Mouse (Mus musculus): Measurements from ENCODE around the gene Slx4. TPM values are rescaled to one million over a fixed set of nuclear protein-coding genes. Genes with fewer than 3 reads are reported as not detected.

Slx4 gene
- polyA plus RNA-seq (2016; fragmentation: Nextera tagmentation; extraction: Ambion mirVana) = 29.9 and 30.3 TPM in 2 replicates

- H3K9ac ChIP-seq (replicated peaks) = peak within 1 kb of the TSS; percentile 76
- peaks cover 14% of the 10 kb centered on the region for H3K4me1 ChIP-seq
- H3K27ac ChIP-seq (replicated peaks) = peak within 1 kb of the TSS; percentile 83
- H3K4me2 ChIP-seq (replicated peaks) = peak within 1 kb of the TSS; percentile 73
- no peaks in the 10 kb centered on the region; the same call in 1 of the 2 replicates for H3K27me3 ChIP-seq
- H3K9me3 ChIP-seq = no peaks in the 10 kb centered on the region
- peak; percentile 98 for ATAC-seq (ENCODE audit: low FRiP score, low read depth)
- H3K36me3 ChIP-seq = peaks cover 28% of the 10 kb centered on the region
- WGBS = under 1% methylated on average over 58 of the region's 58 CpGs
- H3K4me3 ChIP-seq = peak within 1 kb of the TSS; percentile 63
Measured at GRCm38 (mm10) chr16:4003489-4004398, at the start of gene Slx4. Slx4 (minus strand) TSS chr16:4003770.

DNA sequence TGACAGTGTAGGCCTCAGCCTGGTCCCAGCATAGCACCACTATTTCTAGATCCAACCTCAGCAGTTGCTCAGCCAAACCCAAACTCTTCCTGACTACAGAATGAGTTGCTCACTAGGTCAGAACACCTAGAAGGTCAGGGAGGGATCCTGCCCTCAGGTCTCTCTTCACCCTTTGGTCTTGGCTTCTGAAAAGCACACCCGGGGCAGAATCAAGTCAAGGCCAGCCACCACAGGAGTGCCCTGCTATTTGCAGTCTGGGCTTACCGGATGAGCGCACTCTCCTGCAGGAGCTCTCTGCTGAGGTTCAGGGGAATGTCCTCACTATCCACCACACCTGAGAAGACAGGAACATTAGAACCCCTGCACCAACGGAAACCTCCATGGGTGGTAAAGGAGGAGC is 49.0 kb upstream of the Slx4 start:
- no peak overlapping the region for H3K4me3 ChIP-seq
- H3K36me3 ChIP-seq = peaks cover 69% of the 10 kb centered on the region
- H3K4me2 ChIP-seq (replicated peaks) = no peak overlapping the region
- no peaks in the 10 kb centered on the region for H3K4me1 ChIP-seq
- no peak overlapping the region for H3K9ac ChIP-seq (replicated peaks)
- no peak overlapping the region for H3K27ac ChIP-seq (replicated peaks)
- ATAC-seq (ENCODE audit: low FRiP score, low read depth) = no peak
- H3K9me3 ChIP-seq = no peaks in the 10 kb centered on the region
- WGBS = 91% methylated on average over 4 of the region's 4 CpGs
- no peaks in the 10 kb centered on the region for H3K27me3 ChIP-seq

GRCm38 (mm10) chr16:4045524-4045923 is 42.0 kb upstream of the Slx4 start:
- WGBS = 81% methylated on average over 4 of the region's 4 CpGs
- no peak for ATAC-seq (ENCODE audit: low FRiP score, low read depth)
- H3K27me3 ChIP-seq = no peaks in the 10 kb centered on the region

GRCm38 (mm10) chr16:4044093-4044492 is 40.5 kb upstream of the Slx4 start:
- Histone ChIP-seq H3K27me3 (no peaks in the 10 kb centered on the region), H3K9me3 (no peaks in the 10 kb centered on the region), H3K4me2 (replicated peaks) (no peak overlapping the region), H3K27ac (replicated peaks) (no peak overlapping the region), H3K36me3 (peaks cover 66% of the 10 kb centered on the region), H3K4me3 (no peak overlapping the region), H3K4me1 (no peaks in the 10 kb centered on the region), H3K9ac (replicated peaks) (no peak overlapping the region)
- 93% methylated on average over 2 of the region's 2 CpGs for WGBS
- no peak for ATAC-seq (ENCODE audit: low FRiP score, low read depth)

More at GRCm38 (mm10) chr16:4045524-4045923, 42.0 kb upstream of the Slx4 start:
- no peaks in the 10 kb centered on the region for H3K9me3 ChIP-seq
- H3K4me2 ChIP-seq (replicated peaks) = no peak overlapping the region
- no peak overlapping the region for H3K4me3 ChIP-seq
- H3K9ac ChIP-seq (replicated peaks) = no peak overlapping the region
- no peak overlapping the region for H3K27ac ChIP-seq (replicated peaks)
- peaks cover 63% of the 10 kb centered on the region for H3K36me3 ChIP-seq
- no peaks in the 10 kb centered on the region for H3K4me1 ChIP-seq

DNA sequence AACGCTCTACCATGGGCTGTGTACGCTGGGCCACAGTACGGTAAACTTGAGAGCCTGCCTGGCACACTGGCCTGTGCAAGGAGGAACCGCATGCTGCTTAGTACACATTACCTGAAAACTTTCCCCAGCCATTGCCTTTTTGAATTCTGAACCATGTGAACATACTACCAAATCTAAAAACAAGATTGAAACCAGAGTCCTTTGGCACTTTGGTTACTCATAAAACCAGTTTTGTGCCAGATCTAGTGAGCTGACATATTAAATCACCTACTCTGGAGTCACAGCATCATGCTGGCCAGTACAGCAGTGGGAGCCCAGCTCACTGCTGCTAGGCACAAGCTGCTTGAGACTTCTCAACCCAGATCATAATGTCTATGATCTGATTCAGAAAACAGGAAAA is 38.1 kb upstream of the Slx4 start:
- no peak overlapping the region for H3K4me2 ChIP-seq (replicated peaks)
- no peak overlapping the region for H3K27ac ChIP-seq (replicated peaks)
- no peaks in the 10 kb centered on the region for H3K4me1 ChIP-seq
- no peak overlapping the region for H3K9ac ChIP-seq (replicated peaks)
- no peak for ATAC-seq (ENCODE audit: low FRiP score, low read depth)
- no peaks in the 10 kb centered on the region for H3K27me3 ChIP-seq
- H3K9me3 ChIP-seq = no peaks in the 10 kb centered on the region
- WGBS = 93% methylated on average over 4 of the region's 4 CpGs
- no peak overlapping the region for H3K4me3 ChIP-seq
- H3K36me3 ChIP-seq = peaks cover 73% of the 10 kb centered on the region

DNA sequence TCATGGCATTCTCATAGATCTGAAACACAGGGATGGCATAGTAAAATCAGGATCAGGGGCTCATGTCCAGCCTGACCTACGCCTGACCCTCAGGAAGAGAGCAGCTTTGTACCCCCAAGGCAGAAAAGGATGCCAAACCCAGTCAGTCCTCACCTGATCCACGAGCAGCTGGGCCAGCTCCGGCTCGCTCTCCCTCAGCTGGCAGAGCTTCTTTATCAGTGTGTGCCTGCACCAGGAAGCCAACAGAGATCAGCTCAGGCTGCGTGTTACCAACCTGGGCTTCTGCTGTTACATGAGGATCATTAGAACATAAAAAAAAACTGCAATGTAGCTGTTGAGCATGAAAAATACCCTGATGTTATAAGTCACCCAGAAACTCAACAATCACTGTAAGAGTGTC is 36.6 kb upstream of the Slx4 start:
- no peak overlapping the region for H3K27ac ChIP-seq (replicated peaks)
- ATAC-seq (ENCODE audit: low FRiP score, low read depth) = no peak
- no peak overlapping the region for H3K4me3 ChIP-seq

GRCm38 (mm10) chr16:4037690-4038089 is 34.1 kb upstream of the Slx4 start:
- H3K9me3 ChIP-seq = no peaks in the 10 kb centered on the region
- peaks cover 45% of the 10 kb centered on the region for H3K36me3 ChIP-seq
- no peak overlapping the region for H3K4me2 ChIP-seq (replicated peaks)
- H3K27ac ChIP-seq (replicated peaks) = no peak overlapping the region
- no peaks in the 10 kb centered on the region for H3K27me3 ChIP-seq
- ATAC-seq (ENCODE audit: low FRiP score, low read depth) = no peak
- WGBS = 93% methylated on average over 7 of the region's 7 CpGs
- no peak overlapping the region for H3K9ac ChIP-seq (replicated peaks)
- H3K4me3 ChIP-seq = no peak overlapping the region
- no peaks in the 10 kb centered on the region; the same call in 1 of the 2 replicates for H3K4me1 ChIP-seq

More for the DNA sequence above, 36.6 kb upstream of the Slx4 start:
- Histone ChIP-seq H3K4me2 (replicated peaks) (no peak overlapping the region), H3K36me3 (peaks cover 64% of the 10 kb centered on the region), H3K4me1 (no peaks in the 10 kb centered on the region), H3K9ac (replicated peaks) (no peak overlapping the region), H3K9me3 (no peaks in the 10 kb centered on the region), H3K27me3 (no peaks in the 10 kb centered on the region)
- 89% methylated on average over 5 of the region's 5 CpGs for WGBS

- H3K4me2 ChIP-seq (replicated peaks) = no peak within 1 kb of the TSS
- no peaks in the 10 kb centered on the region for H3K9me3 ChIP-seq
- H3K36me3 ChIP-seq = peaks cover 45% of the 10 kb centered on the region
- no peak within 1 kb of the TSS for H3K4me3 ChIP-seq
- no peak within 1 kb of the TSS for H3K9ac ChIP-seq (replicated peaks)
- ATAC-seq (ENCODE audit: low FRiP score, low read depth) = no peak
- H3K27me3 ChIP-seq = no peaks in the 10 kb centered on the region
- WGBS = 92% methylated on average over 5 of the region's 5 CpGs
- no peaks in the 10 kb centered on the region; the same call in 1 of the 2 replicates for H3K4me1 ChIP-seq
- H3K27ac ChIP-seq (replicated peaks) = no peak within 1 kb of the TSS
Measured at GRCm38 (mm10) chr16:4036807-4037206, 33.2 kb upstream of the Slx4 start, which contains the start of gene Dnase1. Dnase1 (plus strand) TSS chr16:4036942.

- no peak overlapping the region for H3K27ac ChIP-seq (replicated peaks)
- H3K9me3 ChIP-seq = no peaks in the 10 kb centered on the region
- no peaks in the 10 kb centered on the region for H3K27me3 ChIP-seq
- ATAC-seq (ENCODE audit: low FRiP score, low read depth) = no peak
- H3K36me3 ChIP-seq = peaks cover 42% of the 10 kb centered on the region
- WGBS = 95% methylated on average over 2 of the region's 2 CpGs
- H3K9ac ChIP-seq (replicated peaks) = no peak overlapping the region
- no peak overlapping the region for H3K4me3 ChIP-seq
- no peak overlapping the region for H3K4me2 ChIP-seq (replicated peaks)
- no peaks in the 10 kb centered on the region; the same call in 1 of the 2 replicates for H3K4me1 ChIP-seq
Measured at GRCm38 (mm10) chr16:4035575-4035974, 32.0 kb upstream of the Slx4 start.

GRCm38 (mm10) chr16:4034476-4034875 is 30.9 kb upstream of the Slx4 start:
- ATAC-seq (ENCODE audit: low FRiP score, low read depth) = no peak
- Histone ChIP-seq H3K27ac (replicated peaks) (no peak overlapping the region), H3K4me3 (no peak overlapping the region), H3K4me2 (replicated peaks) (no peak overlapping the region), H3K27me3 (no peaks in the 10 kb centered on the region), H3K4me1 (no peaks in the 10 kb centered on the region; the same call in 1 of the 2 replicates), H3K9ac (replicated peaks) (no peak overlapping the region), H3K9me3 (no peaks in the 10 kb centered on the region), H3K36me3 (peaks cover 33% of the 10 kb centered on the region)
- 77% methylated on average over 3 of the region's 3 CpGs for WGBS

GRCm38 (mm10) chr16:4033971-4034370 is 30.4 kb upstream of the Slx4 start:
- H3K9ac ChIP-seq (replicated peaks) = no peak overlapping the region
- no peaks in the 10 kb centered on the region for H3K9me3 ChIP-seq
- WGBS = 40% methylated on average over 5 of the region's 5 CpGs
- no peak for ATAC-seq (ENCODE audit: low FRiP score, low read depth)
- no peaks in the 10 kb centered on the region; the same call in 1 of the 2 replicates for H3K4me1 ChIP-seq
- no peak overlapping the region for H3K27ac ChIP-seq (replicated peaks)
- H3K4me2 ChIP-seq (replicated peaks) = no peak overlapping the region
- no peaks in the 10 kb centered on the region for H3K27me3 ChIP-seq
- no peak overlapping the region for H3K4me3 ChIP-seq
- peaks cover 28% of the 10 kb centered on the region for H3K36me3 ChIP-seq

DNA sequence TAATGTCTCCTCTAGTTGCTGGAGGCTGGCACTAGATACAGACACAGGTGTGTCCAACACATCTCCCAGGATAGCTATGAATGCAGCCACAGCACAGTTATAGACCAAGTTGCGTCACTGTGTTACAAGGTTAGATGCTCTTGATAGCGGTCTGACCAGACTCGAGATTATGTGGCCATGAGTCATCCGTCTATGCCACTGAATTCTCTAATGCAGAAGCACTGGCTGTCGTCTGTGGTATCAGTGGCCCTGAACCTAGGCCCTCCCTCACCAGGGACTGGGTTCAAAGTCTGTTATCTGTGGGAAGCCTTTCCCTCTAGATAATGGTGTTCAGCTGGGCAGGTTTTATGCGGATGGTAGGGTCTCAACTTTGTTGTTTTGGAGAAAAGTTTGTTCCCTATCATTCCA is 28.8 kb upstream of the Slx4 start:
- WGBS = 91% methylated on average over 6 of the region's 6 CpGs
- H3K4me3 ChIP-seq = no peak overlapping the region

More for the DNA sequence above, 28.8 kb upstream of the Slx4 start:
- Histone ChIP-seq H3K9ac (replicated peaks) (no peak overlapping the region), H3K9me3 (0 out of 2 replicates have a peak, but pooled peaks cover 3% of the 10 kb centered on the region), H3K36me3 (peaks cover 12% of the 10 kb centered on the region), H3K27ac (replicated peaks) (no peak overlapping the region), H3K4me1 (no peaks in the 10 kb centered on the region; the same call in 1 of the 2 replicates), H3K4me2 (replicated peaks) (no peak overlapping the region), H3K27me3 (no peaks in the 10 kb centered on the region)
- no peak for ATAC-seq (ENCODE audit: low FRiP score, low read depth)
